In genomic region chr19:8839103-8839907, GRCm38 (mm10) we compare ENCODE assay signal across 8 mouse cellular contexts. TPM values are rescaled to one million over a fixed set of nuclear protein-coding genes. Genes with fewer than 3 reads are reported as not detected.
DNase-seq lines count a peak whose midpoint lies in the region; ATAC-seq and TF ChIP-seq lines count a peak whose summit lies in the region.

TSS of gene Gng3 (minus strand) at chr19:8839194.

- intact Hi-C loops in left cerebral cortex, adult 2 months (cut with DNase I): no loop called here

- DNase-seq in layer of hippocampus, adult 11-12 months (ENCODE audit: low spot score): peak; percentile 78
- no peak for DNase-seq in layer of hippocampus, adult 9-10 months (ENCODE audit: low spot score)
- peak; percentile 95 for DNase-seq in cerebellum, adult 11-12 months
- DNase-seq in frontal cortex, adult 2 months (ENCODE audit: extremely low spot score in 1 of 2, low spot score in 1 of 2): peak; percentile 89 to 90
- DNase-seq in left cerebral cortex, adult 2 months (ENCODE audit: extremely low spot score in 1 of 2, low spot score in 2 of 2): peak; percentile 83 to 85
- DNase-seq in adipocyte (ENCODE audit: low spot score): no peak

- peak within 1 kb of the TSS; percentile 98 for H3K27ac ChIP-seq in left cerebral cortex, adult 2 months

- no peaks in the 10 kb centered on the region for H3K79me2 ChIP-seq in myocyte (ENCODE audit: control insufficient read depth, insufficient read depth)

- H3K36me3 ChIP-seq in myocyte (ENCODE audit: control insufficient read depth, insufficient read depth): peaks cover 24% of the 10 kb centered on the region

- no peak for TF ChIP-seq POLR2A in myocyte (IDR thresholded peaks at IDR 0.05; ENCODE audit: insufficient read length, low read depth)

- no peak for ATAC-seq in inflammation-experienced regulatory T-cells, adult 6 months

- no peak for TF ChIP-seq CTCF in left cerebral cortex, adult 2 months (IDR thresholded peaks at IDR 0.05)

- H3K27me3 ChIP-seq in myocyte (ENCODE audit: control insufficient read depth, insufficient read depth, insufficient read length): no peaks in the 10 kb centered on the region

- H3ac ChIP-seq in myocyte (ENCODE audit: control insufficient read depth, insufficient read length): no peak within 1 kb of the TSS

- H3K4me3 ChIP-seq in left cerebral cortex, adult 2 months: peak within 1 kb of the TSS; percentile 82
- H3K4me3 ChIP-seq in myocyte: peak within 1 kb of the TSS; percentile 19

- peak within 1 kb of the TSS; percentile 56 for H3K4me2 ChIP-seq in myocyte (ENCODE audit: low read depth)

TF ChIP-seq in myocyte, 11 proteins besides CTCF, POLR2A, EP300 and RAD21:
- TF ChIP-seq POLR2AphosphoS2 (IDR thresholded peaks at IDR 0.05; ENCODE audit: insufficient read length, low read depth): peak; percentile 22
- TF ChIP-seq SRF (IDR thresholded peaks at IDR 0.05; ENCODE audit: control insufficient read depth, insufficient read length, low read depth): no peak

RNA-seq across cellular contexts. Expression of gene Gng3, which starts in this region (rescaled TPM):
- 248 and 262 TPM in 2 replicates for polyA plus RNA-seq in frontal cortex, adult 2 months (2012; rRNA removed)
- total RNA-seq in left cerebral cortex, adult 2 months (2021): 100 to 1,000 TPM; 184 to 198 TPM
- 0.25 TPM for polyA plus RNA-seq in myocyte (2012; fragmentation: generic; extraction: Trizol)
- polyA plus RNA-seq in inflammation-experienced regulatory T-cells, adult 6 months (2017; shearing (Covaris generic)): 1 to 10 TPM in 2 of 3 experiments, under 1 TPM in 1; 0.72 to 3.3 (median 1.6) TPM

Comparison
In these comparisons a context has a peak if more than half of its experiments do, and no peak if none do; other contexts are left out.
1. RNA of gene Gng3 (polyA plus RNA-seq): 248 to 262 TPM in frontal cortex, adult 2 months; 0.72 to 3.3 TPM in inflammation-experienced regulatory T-cells, adult 6 months and 0.25 TPM in myocyte (single experiment); every median in the first group is over 10 times any median in the second.
2. DNase-seq: peak in layer of hippocampus, adult 11-12 months (single experiment), cerebellum, adult 11-12 months (single experiment), frontal cortex, adult 2 months (2 of 2) and left cerebral cortex, adult 2 months (2 of 2); none in layer of hippocampus, adult 9-10 months (single experiment) and adipocyte (single experiment).